Mouse (Mus musculus): Measurements from ENCODE around the gene Trim8. TPM values are rescaled to one million over a fixed set of nuclear protein-coding genes. Genes with fewer than 3 reads are reported as not detected.
A peak's percentile ranks its signal among the peaks of the same experiment; 100 is the strongest.

The Trim8 gene
- total and polyA plus RNA-seq, 2 experiments from 2014 or later: 29.7 to 115 TPM

DNA sequence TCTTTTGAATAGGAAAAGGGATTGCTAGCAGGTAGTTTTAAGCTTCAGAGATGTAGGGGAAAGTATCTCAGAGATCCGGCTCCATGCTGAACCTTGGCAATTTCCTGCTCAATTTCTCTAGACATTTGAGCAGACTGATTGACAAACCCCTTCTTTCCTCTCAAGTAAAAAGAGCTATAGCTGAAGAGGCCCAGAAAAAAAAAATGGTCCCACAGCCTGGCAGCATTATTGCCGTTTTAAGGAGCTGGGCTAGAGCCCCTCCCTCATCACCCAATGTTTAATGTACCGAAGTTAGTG lies 2.0 kb upstream of the Trim8 start:
- no peak overlapping the region for H3K4me3 ChIP-seq (ENCODE audit: low read length)
- H3K4me2 ChIP-seq (ENCODE audit: low read depth, low read length): peak overlapping the region; percentile 85
- H3K36me3 ChIP-seq (ENCODE audit: insufficient read depth, low read length): no peaks in the 10 kb centered on the region
- H3K27me3 ChIP-seq (ENCODE audit: insufficient read depth, low read length): no peaks in the 10 kb centered on the region
- H3K9ac ChIP-seq (replicated peaks; ENCODE audit: low read length): peak overlapping the region; percentile 37; the same call in 1 of the 2 replicates
- DNase-seq (ENCODE audit: low spot score) (no peak), ATAC-seq (no peak)
- TF ChIP-seq CTCF (IDR thresholded peaks at IDR 0.05; ENCODE audit: low read depth): no peak
- 6% methylated on average over 3 of the region's 3 CpGs for WGBS
- no peaks in the 10 kb centered on the region for H3K9me3 ChIP-seq (ENCODE audit: low read length)
- peak overlapping the region; percentile 85 for H3K27ac ChIP-seq
- H3K4me1 ChIP-seq (ENCODE audit: insufficient read depth, low read length): 0 out of 2 replicates have a peak, but pooled peaks cover 2% of the 10 kb centered on the region

DNA sequence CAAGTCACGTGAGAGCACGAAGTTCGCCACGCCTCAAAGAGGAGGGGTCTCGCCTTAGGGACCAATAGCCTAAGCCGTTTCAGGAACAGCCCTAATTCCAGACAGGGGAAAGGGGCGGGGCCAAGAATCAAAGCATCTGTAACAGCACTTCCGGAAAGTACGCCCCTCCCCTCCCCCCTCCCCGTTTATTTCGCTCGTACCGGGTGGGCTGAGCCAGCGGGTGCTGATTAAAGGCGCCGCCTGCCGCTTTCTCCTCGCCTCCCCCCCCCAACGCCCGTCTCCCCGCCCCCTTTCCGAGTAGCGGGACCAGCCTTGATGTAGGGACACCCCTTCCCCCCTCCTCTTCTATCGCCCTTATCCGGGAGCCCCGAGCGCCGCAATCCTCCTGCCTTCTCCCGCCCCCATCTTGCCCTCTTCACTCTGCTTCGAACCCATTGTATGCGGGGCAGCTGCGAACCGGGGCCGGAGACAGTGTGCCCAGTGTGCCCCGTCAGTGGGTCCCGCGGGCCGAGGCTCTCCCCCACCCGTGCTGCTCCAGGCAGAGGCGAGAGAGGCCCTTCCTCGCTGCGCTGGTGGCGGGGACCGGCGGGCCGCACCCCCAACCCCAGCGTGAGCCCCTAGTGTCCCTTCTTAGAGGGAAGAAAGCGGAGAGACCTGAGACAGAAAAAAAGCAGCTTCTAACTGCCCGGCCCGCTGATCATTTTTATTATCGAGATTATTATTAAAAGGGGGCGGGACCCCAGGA lies 1.5 kb upstream of the Trim8 start:
- Histone ChIP-seq H3K4me1 (ENCODE audit: insufficient read depth, low read length) (peaks cover 7% of the 10 kb centered on the region), H3K9me3 (ENCODE audit: low read length) (no peaks in the 10 kb centered on the region), H3K27me3 (ENCODE audit: insufficient read depth, low read length) (no peaks in the 10 kb centered on the region), H3K4me2 (ENCODE audit: low read depth, low read length) (peak overlapping the region; percentile 85), H3K27ac (peak overlapping the region; percentile 97), H3K4me3 (ENCODE audit: low read length) (peak overlapping the region; percentile 89), H3K36me3 (ENCODE audit: insufficient read depth, low read length) (no peaks in the 10 kb centered on the region), H3K9ac (replicated peaks; ENCODE audit: low read length) (peak overlapping the region; percentile 97)
- TF ChIP-seq CTCF (IDR thresholded peaks at IDR 0.05; ENCODE audit: low read depth): peak; percentile 12
- WGBS: under 1% methylated on average over 44 of the region's 52 CpGs
- DNase-seq (ENCODE audit: low spot score) (peak; percentile 100), ATAC-seq (peak; percentile 92)

DNA sequence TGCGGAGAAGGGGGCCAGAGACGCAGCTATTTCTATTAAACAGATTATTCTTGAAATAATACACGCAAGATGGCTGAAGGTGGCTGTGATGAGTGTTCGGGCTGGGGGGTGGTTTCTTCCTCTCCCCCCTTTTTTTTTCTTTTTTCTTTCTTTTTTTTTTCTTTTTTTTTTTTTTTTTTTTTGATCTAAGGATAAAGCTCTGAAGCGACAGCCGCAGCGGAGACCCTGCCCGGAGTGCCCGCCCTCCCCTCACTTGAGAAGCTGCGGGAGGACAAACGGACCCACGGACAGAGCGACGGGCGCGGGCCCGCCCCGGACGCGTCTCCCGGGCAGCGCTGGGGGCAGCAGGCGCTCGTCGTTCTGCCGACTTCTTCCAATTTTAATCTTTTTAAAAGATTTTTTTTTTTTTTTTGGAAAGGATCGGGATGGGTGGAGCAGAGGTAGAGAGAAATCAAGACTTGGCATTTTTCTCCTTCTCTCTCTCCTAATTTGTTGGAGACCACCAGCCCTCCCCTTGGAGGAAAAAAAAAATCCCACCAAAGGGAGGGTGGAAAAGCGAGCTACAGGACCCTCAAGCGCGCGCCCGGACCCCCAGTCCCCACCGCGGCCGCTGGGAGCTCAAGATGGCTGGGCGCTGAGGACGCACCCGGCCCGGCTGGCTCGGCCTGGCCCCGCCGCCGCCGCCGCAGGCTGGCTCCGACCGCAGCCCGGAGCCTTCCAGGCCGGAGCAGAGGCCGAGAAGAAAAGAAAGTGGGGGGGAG lies 741 bp upstream of the Trim8 start:
- Histone ChIP-seq H3K4me2 (ENCODE audit: low read depth, low read length) (peak overlapping the region; percentile 85), H3K27me3 (ENCODE audit: insufficient read depth, low read length) (no peaks in the 10 kb centered on the region), H3K9ac (replicated peaks; ENCODE audit: low read length) (peak overlapping the region; percentile 97), H3K36me3 (ENCODE audit: insufficient read depth, low read length) (no peaks in the 10 kb centered on the region), H3K4me3 (ENCODE audit: low read length) (peak overlapping the region; percentile 89), H3K4me1 (ENCODE audit: insufficient read depth, low read length) (peaks cover 15% of the 10 kb centered on the region), H3K27ac (peak overlapping the region; percentile 97), H3K9me3 (ENCODE audit: low read length) (no peaks in the 10 kb centered on the region)
- peak; percentile 5; the same call in 1 of the 2 replicates for TF ChIP-seq CTCF (IDR thresholded peaks at IDR 0.05; ENCODE audit: low read depth)
- peak; percentile 83 for DNase-seq (ENCODE audit: low spot score)
- peak; percentile 27 for ATAC-seq
- 0% methylated on average over 44 of the region's 50 CpGs for WGBS

DNA sequence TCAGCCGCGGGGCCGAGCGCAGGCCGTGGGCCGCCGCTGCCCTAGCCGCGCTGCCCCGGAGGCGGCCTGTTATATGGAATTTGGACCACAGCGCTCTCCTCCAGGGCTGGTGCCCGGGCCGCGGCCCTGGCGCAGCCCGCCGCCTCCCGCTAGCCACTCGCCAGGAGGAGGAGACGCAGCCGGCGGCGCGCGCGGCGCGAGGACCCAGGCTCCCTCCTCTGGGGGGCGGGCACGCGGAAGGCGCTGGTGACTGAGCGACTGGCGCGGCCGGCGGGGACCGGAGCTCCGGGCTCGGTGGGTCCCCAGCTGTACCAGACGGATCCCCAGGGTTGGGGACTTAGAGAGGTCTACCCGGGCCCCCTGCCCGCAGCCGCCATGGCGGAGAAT lies 560 bp downstream of the Trim8 start:
- H3K27me3 ChIP-seq (ENCODE audit: insufficient read depth, low read length): no peaks in the 10 kb centered on the region
- peak overlapping the region; percentile 97 for H3K27ac ChIP-seq
- peaks cover 26% of the 10 kb centered on the region for H3K4me1 ChIP-seq (ENCODE audit: insufficient read depth, low read length)
- H3K4me2 ChIP-seq (ENCODE audit: low read depth, low read length): peak overlapping the region; percentile 85
- H3K36me3 ChIP-seq (ENCODE audit: insufficient read depth, low read length): peaks cover under 1% of the 10 kb centered on the region; the same call in 1 of the 2 replicates
- H3K9me3 ChIP-seq (ENCODE audit: low read length): no peaks in the 10 kb centered on the region
- ATAC-seq (no peak), DNase-seq (ENCODE audit: low spot score) (peak; percentile 74)
- peak overlapping the region; percentile 89 for H3K4me3 ChIP-seq (ENCODE audit: low read length)
- no peak for TF ChIP-seq CTCF (IDR thresholded peaks at IDR 0.05; ENCODE audit: low read depth)
- H3K9ac ChIP-seq (replicated peaks; ENCODE audit: low read length): peak overlapping the region; percentile 97
- under 1% methylated on average over 42 of the region's 46 CpGs for WGBS

DNA sequence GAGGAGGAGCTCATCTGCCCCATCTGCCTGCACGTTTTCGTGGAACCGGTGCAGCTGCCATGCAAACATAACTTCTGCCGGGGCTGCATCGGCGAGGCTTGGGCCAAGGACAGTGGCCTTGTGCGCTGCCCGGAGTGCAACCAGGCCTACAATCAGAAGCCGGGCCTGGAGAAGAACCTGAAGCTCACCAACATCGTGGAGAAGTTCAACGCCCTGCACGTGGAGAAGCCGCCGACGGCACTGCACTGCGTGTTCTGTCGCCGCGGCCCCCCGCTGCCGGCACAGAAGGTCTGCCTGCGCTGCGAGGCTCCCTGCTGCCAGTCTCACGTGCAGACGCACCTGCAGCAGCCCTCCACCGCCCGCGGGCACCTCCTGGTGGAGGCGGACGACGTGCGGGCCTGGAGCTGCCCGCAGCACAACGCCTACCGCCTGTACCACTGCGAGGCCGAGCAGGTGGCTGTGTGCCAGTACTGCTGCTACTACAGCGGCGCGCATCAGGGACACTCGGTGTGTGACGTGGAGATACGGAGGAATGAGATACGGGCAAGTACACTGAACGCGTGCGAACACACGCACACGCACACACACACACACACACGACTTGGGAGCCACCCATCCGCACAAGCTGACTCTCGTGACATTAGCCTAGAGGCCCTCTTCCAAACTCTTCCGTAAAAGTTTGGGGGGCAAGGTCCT lies 1.1 kb downstream of the Trim8 start:
- H3K27ac ChIP-seq: peak overlapping the region; percentile 97
- peaks cover 5% of the 10 kb centered on the region; the same call in 1 of the 2 replicates for H3K36me3 ChIP-seq (ENCODE audit: insufficient read depth, low read length)
- ATAC-seq: no peak
- TF ChIP-seq CTCF (IDR thresholded peaks at IDR 0.05; ENCODE audit: low read depth): peak; percentile 65
- H3K4me1 ChIP-seq (ENCODE audit: insufficient read depth, low read length): peaks cover 32% of the 10 kb centered on the region
- H3K27me3 ChIP-seq (ENCODE audit: insufficient read depth, low read length): no peaks in the 10 kb centered on the region
- WGBS: 0% methylated on average over 53 of the region's 53 CpGs
- no peaks in the 10 kb centered on the region for H3K9me3 ChIP-seq (ENCODE audit: low read length)
- peak overlapping the region; percentile 89 for H3K4me3 ChIP-seq (ENCODE audit: low read length)
- peak; percentile 89 for DNase-seq (ENCODE audit: low spot score)
- H3K9ac ChIP-seq (replicated peaks; ENCODE audit: low read length): peak overlapping the region; percentile 97
- H3K4me2 ChIP-seq (ENCODE audit: low read depth, low read length): peak overlapping the region; percentile 85

DNA sequence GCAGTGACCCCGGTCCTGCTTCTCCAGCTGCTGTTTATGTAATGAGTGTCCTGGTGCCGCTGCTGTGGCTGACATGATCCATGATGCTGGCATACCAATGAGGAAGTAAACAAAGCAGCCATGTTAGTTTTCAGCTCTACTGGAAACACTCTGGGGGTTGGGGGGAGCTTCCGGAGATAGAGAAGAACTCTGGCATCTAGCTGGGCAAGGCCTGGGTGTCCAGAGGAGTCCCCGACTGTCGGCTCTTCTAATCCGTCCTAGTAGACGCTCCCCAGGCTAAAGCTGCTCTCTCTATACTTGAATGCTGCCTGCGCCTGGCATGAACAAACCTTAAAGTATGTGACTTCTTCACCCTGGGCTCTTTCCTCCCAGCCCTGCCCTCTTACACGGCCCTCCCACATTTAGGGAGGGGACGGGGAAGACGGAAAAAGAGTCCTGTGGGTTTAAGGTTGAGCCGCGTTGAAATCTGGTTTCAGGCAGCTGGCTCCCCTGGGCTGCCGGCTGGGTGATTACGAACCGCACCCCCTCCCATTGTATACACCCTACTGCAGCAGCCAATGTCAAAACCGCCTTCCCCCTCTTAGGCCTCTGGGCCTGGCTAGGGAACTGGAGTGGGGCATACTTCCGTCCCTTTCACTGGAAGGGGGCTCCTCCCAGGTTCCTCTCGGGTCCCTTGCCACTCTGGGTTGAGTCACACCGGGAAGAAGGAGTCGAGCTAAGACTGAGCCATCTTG lies 2.0 kb downstream of the Trim8 start:
- Histone ChIP-seq H3K27ac (peak overlapping the region; percentile 97), H3K36me3 (ENCODE audit: insufficient read depth, low read length) (peaks cover 5% of the 10 kb centered on the region; the same call in 1 of the 2 replicates), H3K9me3 (ENCODE audit: low read length) (no peaks in the 10 kb centered on the region), H3K4me2 (ENCODE audit: low read depth, low read length) (peak overlapping the region; percentile 85), H3K27me3 (ENCODE audit: insufficient read depth, low read length) (no peaks in the 10 kb centered on the region), H3K4me1 (ENCODE audit: insufficient read depth, low read length) (peaks cover 40% of the 10 kb centered on the region), H3K9ac (replicated peaks; ENCODE audit: low read length) (peak overlapping the region; percentile 97), H3K4me3 (ENCODE audit: low read length) (peak overlapping the region; percentile 89)
- ATAC-seq (peak; percentile 22), DNase-seq (ENCODE audit: low spot score) (peak; percentile 66)
- under 1% methylated on average over 21 of the region's 21 CpGs for WGBS
- no peak for TF ChIP-seq CTCF (IDR thresholded peaks at IDR 0.05; ENCODE audit: low read depth)
